Mouse (Mus musculus): ENCODE data around the gene Pla2g2f.

- no peak for TF ChIP-seq CTCF (IDR thresholded peaks at IDR 0.05; ENCODE audit: low read depth)
- no peak for TF ChIP-seq EP300 (IDR thresholded peaks at IDR 0.05; ENCODE audit: low read depth)
Measured at GRCm38 (mm10) chr4:138725127-138725461, 32.3 kb downstream of the Pla2g2f start.
